Mouse (Mus musculus): ENCODE data around the gene Wdr25.

Wdr25 gene

DNA sequence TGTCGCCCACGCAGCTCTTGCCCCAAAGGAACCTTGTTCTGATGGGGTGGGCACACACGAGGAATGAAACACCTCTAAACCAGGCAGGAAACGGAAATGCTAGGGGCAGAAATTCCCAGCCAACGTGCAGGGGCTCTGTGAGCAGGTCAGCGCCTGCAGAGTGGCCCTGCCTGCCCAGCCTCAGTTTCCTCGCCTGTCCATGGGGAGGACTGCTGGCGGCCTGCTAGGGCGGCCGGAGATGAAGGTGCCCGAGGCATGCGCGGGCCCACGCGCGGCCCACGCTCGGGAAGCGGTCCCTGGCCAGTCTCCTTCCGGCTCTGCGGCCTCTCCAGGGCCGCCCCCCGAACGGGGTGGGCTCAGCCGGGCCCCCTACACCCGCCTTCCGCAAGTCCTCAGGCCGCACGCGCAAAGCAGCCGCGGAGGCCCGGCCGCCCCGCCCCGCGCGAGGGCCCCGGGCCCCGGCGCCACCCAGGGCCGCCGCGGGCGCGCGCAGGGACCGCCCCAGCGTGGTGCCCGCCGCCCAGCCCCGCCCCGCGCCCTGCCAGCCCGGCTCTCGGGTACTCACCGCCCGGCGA, 174.2 kb downstream of the Wdr25 start:
- DNase-seq (ENCODE audit: low spot score in 2 of 2) = peak; percentile 19 to 33

DNA sequence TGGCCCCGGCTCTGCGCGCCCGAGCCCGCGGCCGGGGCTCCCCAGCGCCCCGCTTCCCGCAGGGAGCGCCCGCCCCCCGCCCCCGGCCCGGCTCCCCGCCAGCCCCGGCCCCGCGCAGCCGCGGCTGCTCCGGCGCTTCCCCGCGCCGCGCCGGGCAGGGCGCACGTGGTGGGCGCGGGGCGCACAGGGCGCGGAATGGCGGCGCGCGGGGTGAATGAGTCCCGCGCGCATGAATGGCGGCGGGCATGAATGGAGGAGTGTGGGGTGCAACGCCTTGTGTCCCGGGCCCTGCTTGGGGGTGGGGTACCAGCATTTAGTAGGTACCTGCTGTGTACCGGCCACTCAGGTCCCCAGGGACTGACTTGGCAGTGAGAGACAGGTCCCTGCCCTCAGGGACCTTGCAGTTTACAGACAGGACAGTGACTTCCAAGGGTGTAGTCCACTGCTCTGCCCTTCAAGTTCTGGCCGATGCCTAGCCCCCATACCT, 174.8 kb downstream of the Wdr25 start, which contains the start of gene Begain:
Begain (minus strand) TSS at position 51 of the 487 bp plus-strand sequence.
- no peak for DNase-seq (ENCODE audit: low spot score in 2 of 2)

DNA sequence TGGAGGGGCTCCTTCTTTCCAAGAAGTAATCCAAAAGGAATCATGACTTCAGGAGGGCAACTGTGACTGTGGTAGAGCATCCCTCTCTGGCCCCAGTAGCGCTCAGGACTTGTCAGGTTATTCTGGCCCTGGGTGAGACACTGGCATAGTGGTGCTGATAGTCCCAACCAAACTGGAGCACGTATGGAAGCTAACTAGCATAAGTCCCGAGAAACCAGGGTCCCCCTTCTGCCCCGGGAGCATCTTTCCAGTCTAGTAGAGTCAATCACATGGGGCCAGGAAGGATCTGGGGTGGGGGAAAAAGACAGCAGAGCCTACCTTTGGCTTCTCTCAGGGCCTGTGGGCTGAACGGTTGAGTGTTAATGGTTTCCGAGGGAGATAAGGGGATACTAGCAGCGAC, 175.3 kb downstream of the Wdr25 start:
- no peak for DNase-seq (ENCODE audit: low spot score in 2 of 2)

DNA sequence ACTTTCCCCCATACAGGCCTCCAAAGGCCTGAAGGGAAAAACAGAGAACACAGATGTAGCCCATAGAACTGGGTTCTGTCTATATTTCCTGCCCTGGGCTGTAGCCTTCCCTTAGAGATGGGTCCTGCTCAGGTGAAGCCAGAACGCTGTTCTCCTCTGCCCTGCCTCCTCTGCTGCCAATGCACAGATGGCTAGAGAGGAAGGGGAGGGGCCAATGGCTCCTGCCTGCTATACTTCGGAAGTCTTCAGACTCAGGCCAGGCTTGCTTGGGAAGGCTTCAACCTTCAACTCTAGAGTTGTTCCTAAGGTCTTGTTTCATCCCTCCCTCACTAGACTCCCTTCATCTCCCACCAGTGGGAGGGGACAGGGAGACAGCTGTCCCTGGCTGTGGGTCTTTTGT, 176.3 kb downstream of the Wdr25 start:
- DNase-seq (ENCODE audit: low spot score in 2 of 2) = no peak

DNA sequence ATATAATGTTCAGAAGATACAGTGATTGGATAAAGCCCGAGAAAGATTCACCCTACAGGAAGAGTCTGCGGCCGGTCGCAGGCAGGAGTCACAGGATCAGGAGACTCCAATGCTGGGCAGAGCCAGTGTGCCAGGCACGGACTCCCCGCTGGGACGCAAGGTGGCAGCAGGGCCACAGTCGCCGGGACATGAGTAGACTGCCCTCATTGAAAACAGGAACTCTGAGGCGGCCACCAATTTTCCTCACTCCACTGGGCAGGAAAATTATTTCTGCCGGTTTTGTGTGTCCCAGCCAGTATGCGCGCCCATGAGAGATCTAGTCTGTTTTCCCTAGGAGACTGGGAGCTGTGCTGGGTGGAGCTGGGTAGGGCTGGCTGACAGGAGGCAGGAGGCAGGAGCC, 177.8 kb downstream of the Wdr25 start:
- DNase-seq (ENCODE audit: low spot score in 2 of 2) = peak; percentile 39 to 49

DNA sequence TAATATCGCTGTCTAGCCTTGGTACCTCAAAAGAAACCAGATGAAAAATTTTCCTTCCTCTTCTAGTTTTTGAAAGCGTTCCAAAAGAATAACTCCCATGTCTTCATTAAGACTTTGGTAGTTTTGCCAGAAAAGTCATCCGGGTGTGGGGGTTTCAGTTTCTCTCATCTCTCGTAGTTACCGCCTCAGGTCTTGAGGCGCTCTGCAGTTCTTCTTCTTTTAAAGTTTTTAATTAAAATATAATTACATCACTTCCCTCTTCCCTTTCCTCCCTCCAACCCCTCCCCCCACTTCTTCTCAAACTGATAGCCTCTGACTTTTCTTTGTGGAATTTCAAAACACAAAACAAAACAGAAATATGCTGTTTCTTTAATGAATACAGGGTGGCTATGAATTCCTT, 180.7 kb downstream of the Wdr25 start:
- no peak for DNase-seq (ENCODE audit: low spot score in 2 of 2)

DNA sequence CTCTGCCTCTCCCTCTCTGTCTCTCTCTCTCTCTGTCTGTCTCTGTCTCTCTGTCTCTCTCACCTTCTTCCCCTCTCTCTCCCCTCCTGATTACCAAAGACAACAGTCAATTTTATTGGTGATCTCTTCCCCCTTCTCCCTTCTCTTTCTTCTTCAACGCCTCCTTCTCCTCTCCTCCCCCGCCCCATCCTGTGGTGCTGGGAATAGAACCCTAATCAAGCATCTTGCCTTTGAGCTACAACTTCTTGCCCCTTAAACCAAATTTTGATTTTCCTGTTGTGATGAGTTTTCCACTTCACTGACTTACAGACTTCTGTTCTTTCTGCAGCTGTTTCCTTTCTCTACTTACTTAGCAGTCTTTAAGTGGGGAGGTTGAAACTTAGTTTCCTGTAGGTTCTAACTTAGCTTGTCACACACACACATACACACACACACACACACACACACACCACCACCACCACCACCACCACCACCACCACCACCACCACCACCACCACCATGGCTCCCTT, 181.4 kb downstream of the Wdr25 start:
- no peak for DNase-seq (ENCODE audit: low spot score in 2 of 2)

DNA sequence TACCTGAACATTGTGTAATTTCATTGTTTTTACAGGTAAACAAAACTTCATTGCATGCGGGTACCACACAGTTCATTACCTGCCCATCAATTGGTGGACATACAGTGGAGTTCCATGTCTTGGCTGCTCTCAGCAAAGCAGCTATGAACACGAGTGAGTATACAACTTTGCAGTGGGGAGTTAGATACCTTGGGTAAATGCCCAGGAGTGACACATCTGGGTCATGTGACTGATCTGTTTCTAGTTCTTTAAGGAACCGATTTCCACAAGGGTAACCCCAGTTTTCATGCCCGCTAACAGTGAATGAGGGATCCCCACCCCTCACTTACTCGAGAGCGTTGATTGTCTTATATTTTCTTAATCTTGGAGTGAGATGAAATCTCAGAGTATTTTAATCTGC, 183.6 kb downstream of the Wdr25 start:
- DNase-seq (ENCODE audit: low spot score in 2 of 2) = no peak

All from spleen, postnatal 14 days (tissue).